Mouse (Mus musculus) E14TG2a.4 (cell line): ENCODE measurements around the gene Csf2ra.

ENCODE experiments used
- CTCF ChIP-seq: conservative IDR thresholded peaks from 2 replicates; pipeline ENCODE4 v1.5.1; 2014; ENCODE audit warnings: low read length
- POU5F1 ChIP-seq: IDR thresholded peaks from 2 replicates; pipeline ENCODE4 v1.6.1; 2014; ENCODE audit warnings: low read length, borderline replicate concordance

DNA sequence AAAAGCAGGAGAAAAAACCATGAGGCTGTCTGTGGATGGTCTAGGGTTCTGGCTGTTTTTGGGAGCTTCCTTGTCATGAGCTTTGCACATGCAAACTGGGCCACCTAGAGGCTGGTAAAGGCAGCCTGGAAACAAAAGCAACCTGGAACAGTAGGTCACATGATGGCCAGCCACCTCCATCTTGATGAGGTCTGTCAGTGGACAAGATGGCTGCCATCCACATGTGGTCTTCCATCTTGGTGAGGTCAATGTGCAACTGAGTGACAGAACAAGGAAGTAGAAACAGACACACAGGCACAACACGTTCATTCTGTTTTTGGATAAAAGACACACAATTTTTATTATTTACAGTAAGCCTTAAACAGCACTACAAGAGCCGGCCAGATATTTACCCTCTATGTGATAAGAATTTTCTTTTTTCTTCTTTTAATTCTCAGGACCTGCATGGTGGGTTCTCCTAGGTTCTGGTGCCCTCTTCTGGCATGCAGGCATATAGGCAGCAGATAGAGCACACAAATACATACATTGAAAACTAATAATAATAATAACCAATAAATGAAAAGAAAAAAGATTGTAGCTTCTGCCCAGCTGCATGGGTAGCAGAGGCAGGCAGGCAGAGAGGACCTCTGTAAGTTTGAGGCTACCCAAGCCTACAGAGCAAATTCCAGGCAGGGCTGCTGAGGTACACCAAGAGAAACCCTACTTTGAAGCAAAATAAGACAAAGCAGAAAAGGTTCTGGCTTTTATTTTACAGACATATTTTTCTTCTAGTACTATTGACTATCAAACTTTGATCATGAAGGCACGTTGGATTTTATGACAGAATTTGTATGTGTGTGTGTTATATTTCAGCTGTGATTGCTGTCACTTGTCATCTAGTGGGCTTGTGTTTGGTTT lies 37.4 kb upstream of the Csf2ra start:
- TF ChIP-seq CTCF (0 out of 2 replicates have a peak, but pooled peaks have one; percentile 2), POU5F1 (no peak)
